Mouse (Mus musculus): ENCODE measurements around the gene Pkn1.

The Pkn1 gene

GRCm38 (mm10) chr8:83698661-83699453 lies at the start of gene Pkn1:
Gene Pkn1 (minus strand): TSS chr8:83699179.
- DNase-seq (ENCODE audit: low read depth): peak; percentile 90

GRCm38 (mm10) chr8:83748708-83749107 lies 49.7 kb upstream of the Pkn1 start:
- no peak for DNase-seq (ENCODE audit: low read depth)

- no peak for DNase-seq (ENCODE audit: low read depth)
Measured at GRCm38 (mm10) chr8:83747661-83748346, 48.8 kb upstream of the Pkn1 start.

GRCm38 (mm10) chr8:83744070-83744469 lies 45.1 kb upstream of the Pkn1 start:
- peak; percentile 68 for DNase-seq (ENCODE audit: low read depth)

- no peak for DNase-seq (ENCODE audit: low read depth)
Measured at GRCm38 (mm10) chr8:83742968-83743367, 44.0 kb upstream of the Pkn1 start.

- DNase-seq (ENCODE audit: low read depth): no peak
Measured at GRCm38 (mm10) chr8:83741849-83742655, 43.1 kb upstream of the Pkn1 start.

GRCm38 (mm10) chr8:83740976-83741741 lies 42.2 kb upstream of the Pkn1 start, which contains the start of gene Adgre5:
Gene Adgre5 (minus strand): TSS chr8:83741326.
- peak; percentile 78 for DNase-seq (ENCODE audit: low read depth)

GRCm38 (mm10) chr8:83740586-83740975 lies 41.6 kb upstream of the Pkn1 start:
- no peak for DNase-seq (ENCODE audit: low read depth)

- DNase-seq (ENCODE audit: low read depth): no peak
Measured at GRCm38 (mm10) chr8:83739711-83740468, 40.9 kb upstream of the Pkn1 start.

GRCm38 (mm10) chr8:83738949-83739710 lies 40.2 kb upstream of the Pkn1 start:
- DNase-seq (ENCODE audit: low read depth): peak; percentile 78

- DNase-seq (ENCODE audit: low read depth): peak; percentile 84
Measured at GRCm38 (mm10) chr8:83737852-83738562, 39.0 kb upstream of the Pkn1 start.

GRCm38 (mm10) chr8:83737346-83737745 lies 38.4 kb upstream of the Pkn1 start:
- DNase-seq (ENCODE audit: low read depth): no peak

GRCm38 (mm10) chr8:83736681-83737080 lies 37.7 kb upstream of the Pkn1 start:
- DNase-seq (ENCODE audit: low read depth): no peak

- no peak for DNase-seq (ENCODE audit: low read depth)
Measured at GRCm38 (mm10) chr8:83732919-83733318, 33.9 kb upstream of the Pkn1 start.

- no peak for DNase-seq (ENCODE audit: low read depth)
Measured at GRCm38 (mm10) chr8:83731906-83732305, 32.9 kb upstream of the Pkn1 start.

GRCm38 (mm10) chr8:83729009-83729807 lies 30.2 kb upstream of the Pkn1 start:
- peak; percentile 56 for DNase-seq (ENCODE audit: low read depth)

- no peak for DNase-seq (ENCODE audit: low read depth)
Measured at GRCm38 (mm10) chr8:83725521-83726102, 26.6 kb upstream of the Pkn1 start.
